Mouse (Mus musculus) limb, embryonic 11.5 days (tissue): ENCODE data around the gene Rgs5. TPM values are rescaled to one million over a fixed set of nuclear protein-coding genes. Genes with fewer than 3 reads are reported as not detected.

ENCODE experiments used
- ATAC-seq: fragments of 200-750 bp; cut with Nextera tagmentation; 2 replicates; pipeline ENCODE4 v1.8.0; 2017; ENCODE audit warnings: low read depth; ENCODE audit not compliant: insufficient number of reproducible peaks, low FRiP score, low TSS enrichment
- DNase-seq: peaks from one replicate; pipeline ENCODE4 v3.0.0-alpha.2; 2015; ENCODE audit warnings: low spot score
- H3K27ac ChIP-seq: fragments of 300-500 bp; sonication (generic); replicated peaks from 2 replicates; pipeline ENCODE4 v1.5.1; 2014; ENCODE audit warnings: low read depth, mild to moderate bottlenecking, low read length
- H3K27me3 ChIP-seq: fragments of 300-500 bp; sonication (generic); 2 replicates; pipeline ENCODE4 v1.6.1; 2014; ENCODE audit warnings: mild to moderate bottlenecking, low read length, mixed read lengths; ENCODE audit not compliant: control insufficient read depth, insufficient read depth
- H3K36me3 ChIP-seq: fragments of 300-500 bp; sonication (generic); 2 replicates; pipeline ENCODE4 v1.6.1; 2014; ENCODE audit warnings: mild to moderate bottlenecking, low read length, moderate library complexity, mixed read lengths; ENCODE audit not compliant: control insufficient read depth, insufficient read depth
- H3K4me1 ChIP-seq: fragments of 300-500 bp; sonication (generic); 2 replicates; pipeline ENCODE4 v1.6.1; 2014; ENCODE audit warnings: low read length, mixed read lengths; ENCODE audit not compliant: control insufficient read depth, insufficient read depth
- H3K4me2 ChIP-seq: fragments of 300-500 bp; sonication (generic); 2 replicates; pipeline ENCODE4 v1.6.1; 2014; ENCODE audit warnings: low read depth, mild to moderate bottlenecking, moderate library complexity; ENCODE audit not compliant: severe bottlenecking
- H3K4me3 ChIP-seq: fragments of 300-500 bp; sonication (generic); 2 replicates; pipeline ENCODE4 v1.5.1; 2014; ENCODE audit warnings: low read depth, low read length
- H3K9ac ChIP-seq: fragments of 300-500 bp; sonication (generic); 2 replicates; pipeline ENCODE4 v1.6.1; 2014; ENCODE audit warnings: mild to moderate bottlenecking, low read length
- H3K9me3 ChIP-seq: fragments of 300-500 bp; sonication (generic); 2 replicates; pipeline ENCODE4 v1.6.1; 2016; ENCODE audit warnings: low read length; ENCODE audit not compliant: control insufficient read depth
- WGBS: fragments of 180-500 bp; shearing (Covaris S2); extraction: QIAGEN DNeasy Blood & Tissue Kit; methylation state at CpG from one replicate; pipeline ENCODE4 v1.1.7; 2014; 5-methylcytosine and 5-hydroxymethylcytosine counted together
- polyA plus RNA-seq: library from polyadenylated mRNA; unstranded; fragments of >200 nt; fragmentation: Nextera tagmentation; extraction: Ambion mirVana; gene quantifications from 2 replicates; pipeline ENCODE4 v1.2.1, GENCODE M21; 2014

The Rgs5 gene
- 0.53 and 0.70 TPM in 2 replicates for polyA plus RNA-seq

- Histone ChIP-seq H3K4me2 (peak within 1 kb of the TSS; percentile 25; the same call in 1 of the 2 replicates), H3K4me3 (no peak within 1 kb of the TSS), H3K9ac (no peak within 1 kb of the TSS), H3K36me3 (no peaks in the 10 kb centered on the region), H3K27ac (no peak within 1 kb of the TSS), H3K27me3 (no peaks in the 10 kb centered on the region), H3K4me1 (peaks cover 6% of the 10 kb centered on the region), H3K9me3 (no peaks in the 10 kb centered on the region)
- DNase-seq = peak; percentile 70
- peak; percentile 73; the same call in 1 of the 2 replicates for ATAC-seq
- 8% methylated on average over 8 of the region's 8 CpGs for WGBS
Observed at GRCm38 (mm10) chr1:169655256-169655655, at the start of gene Rgs5. Gene Rgs5 (plus strand): TSS chr1:169655501.

- Histone ChIP-seq H3K27me3 (no peaks in the 10 kb centered on the region), H3K9me3 (no peaks in the 10 kb centered on the region), H3K27ac (no peak overlapping the region), H3K4me2 (no peak overlapping the region), H3K36me3 (no peaks in the 10 kb centered on the region), H3K4me3 (no peak overlapping the region), H3K9ac (no peak overlapping the region), H3K4me1 (no peaks in the 10 kb centered on the region)
- no peak for ATAC-seq
- WGBS = 93% methylated on average over 3 of the region's 3 CpGs
- no peak for DNase-seq
Observed at GRCm38 (mm10) chr1:169606164-169606563, 49.1 kb upstream of the Rgs5 start.

- H3K4me3 ChIP-seq = no peak overlapping the region
- 89% methylated on average over 7 of the region's 7 CpGs for WGBS
- no peaks in the 10 kb centered on the region for H3K36me3 ChIP-seq
- no peak overlapping the region for H3K4me2 ChIP-seq
- H3K27me3 ChIP-seq = no peaks in the 10 kb centered on the region
- no peaks in the 10 kb centered on the region for H3K4me1 ChIP-seq
- no peaks in the 10 kb centered on the region for H3K9me3 ChIP-seq
- no peak overlapping the region for H3K27ac ChIP-seq
- H3K9ac ChIP-seq = no peak overlapping the region
- no peak for DNase-seq
- no peak for ATAC-seq
Observed at GRCm38 (mm10) chr1:169629738-169630137, 25.6 kb upstream of the Rgs5 start.

- DNase-seq (no peak), ATAC-seq (no peak)
- no peak overlapping the region for H3K4me3 ChIP-seq
- no peaks in the 10 kb centered on the region for H3K27me3 ChIP-seq
- no peaks in the 10 kb centered on the region for H3K36me3 ChIP-seq
- WGBS = 73% methylated on average over 14 of the region's 14 CpGs
- H3K4me1 ChIP-seq = no peaks in the 10 kb centered on the region
- no peak overlapping the region for H3K9ac ChIP-seq
- H3K4me2 ChIP-seq = no peak overlapping the region
- no peaks in the 10 kb centered on the region for H3K9me3 ChIP-seq
- no peak overlapping the region for H3K27ac ChIP-seq
Observed at GRCm38 (mm10) chr1:169637251-169637750, 18.0 kb upstream of the Rgs5 start.

- no peak overlapping the region for H3K9ac ChIP-seq
- H3K27me3 ChIP-seq = no peaks in the 10 kb centered on the region
- H3K4me3 ChIP-seq = no peak overlapping the region
- H3K4me1 ChIP-seq = no peaks in the 10 kb centered on the region
- ATAC-seq (no peak), DNase-seq (no peak)
- 79% methylated on average over 7 of the region's 7 CpGs for WGBS
- no peak overlapping the region for H3K4me2 ChIP-seq
- H3K36me3 ChIP-seq = no peaks in the 10 kb centered on the region
- H3K9me3 ChIP-seq = no peaks in the 10 kb centered on the region
- no peak overlapping the region for H3K27ac ChIP-seq
Observed at GRCm38 (mm10) chr1:169644884-169645653, 10.2 kb upstream of the Rgs5 start.

GRCm38 (mm10) chr1:169659479-169659878 lies 4.2 kb downstream of the Rgs5 start:
- Histone ChIP-seq H3K4me3 (no peak overlapping the region), H3K9me3 (no peaks in the 10 kb centered on the region), H3K4me2 (no peak overlapping the region), H3K27ac (no peak overlapping the region), H3K4me1 (peaks cover 5% of the 10 kb centered on the region), H3K27me3 (no peaks in the 10 kb centered on the region), H3K9ac (no peak overlapping the region), H3K36me3 (no peaks in the 10 kb centered on the region)
- ATAC-seq (no peak), DNase-seq (no peak)
- 3% methylated on average over 4 of the region's 4 CpGs for WGBS

DNA sequence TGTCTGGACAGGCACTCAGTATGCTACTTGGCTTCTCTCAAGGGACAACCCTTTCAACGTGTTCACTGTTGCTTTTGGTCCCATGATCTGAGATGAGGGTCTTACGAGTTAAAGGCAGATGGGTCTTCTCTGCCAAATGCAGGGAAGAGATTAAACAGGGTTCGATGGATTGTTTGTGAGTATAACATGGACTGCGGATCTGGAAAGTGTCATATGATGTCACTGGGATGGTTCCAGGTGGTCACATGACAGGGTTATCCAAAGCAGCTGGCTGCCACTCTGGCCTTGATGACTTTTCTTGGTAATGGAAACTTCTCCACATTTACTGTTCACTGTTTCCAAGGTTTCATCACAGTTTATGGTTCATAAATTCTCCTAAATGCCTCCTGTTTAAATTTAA lies 12.0 kb downstream of the Rgs5 start:
- Histone ChIP-seq H3K4me2 (no peak overlapping the region), H3K27ac (no peak overlapping the region), H3K27me3 (no peaks in the 10 kb centered on the region), H3K36me3 (no peaks in the 10 kb centered on the region), H3K4me3 (no peak overlapping the region), H3K4me1 (no peaks in the 10 kb centered on the region), H3K9ac (no peak overlapping the region), H3K9me3 (no peaks in the 10 kb centered on the region)
- ATAC-seq = no peak
- 76% methylated on average over 4 of the region's 4 CpGs for whole genome bisulfite sequencing
- DNase-seq = no peak

DNA sequence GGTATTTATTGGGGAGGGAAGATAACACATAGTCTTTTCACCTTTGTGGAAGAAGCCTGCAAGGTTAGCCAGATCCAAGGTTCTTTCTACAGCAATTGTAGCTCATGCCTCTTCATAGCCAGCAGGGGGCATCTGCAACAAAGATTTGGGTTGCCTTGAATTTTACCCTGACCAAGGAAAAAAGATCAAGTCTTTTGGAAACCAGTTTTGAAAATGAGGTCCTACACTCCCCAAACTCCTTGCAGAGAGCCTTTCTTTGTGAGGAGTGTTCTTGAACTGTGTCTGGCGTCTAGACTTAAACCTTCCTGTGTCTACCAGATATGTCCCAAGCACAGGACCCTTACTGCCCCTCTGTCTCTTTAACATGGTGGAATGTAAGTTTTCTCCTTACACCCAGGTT lies 15.4 kb downstream of the Rgs5 start:
- DNase-seq = peak; percentile 30
- H3K9me3 ChIP-seq = no peaks in the 10 kb centered on the region
- no peak overlapping the region for H3K4me3 ChIP-seq
- H3K4me2 ChIP-seq = no peak overlapping the region
- H3K4me1 ChIP-seq = no peaks in the 10 kb centered on the region
- no peak for ATAC-seq
- H3K27ac ChIP-seq = no peak overlapping the region
- H3K36me3 ChIP-seq = no peaks in the 10 kb centered on the region
- no peaks in the 10 kb centered on the region for H3K27me3 ChIP-seq
- H3K9ac ChIP-seq = no peak overlapping the region
- WGBS = 59% methylated on average over 1 of the region's 1 CpGs
